Mouse (Mus musculus): ENCODE data around the gene Olfr769. TPM values are rescaled to one million over a fixed set of nuclear protein-coding genes. Genes with fewer than 3 reads are reported as not detected.
"Not testable (repeated sequence)": the region's sequence is repeated elsewhere in the genome, so short reads cannot be mapped to it uniquely, and the experiment has no call there.

Olfr769 gene
- polyA plus RNA-seq, 2 experiments: not detected

- no peak within 1 kb of the TSS for H3K27ac ChIP-seq
- no peaks in the 10 kb centered on the region for H3K36me3 ChIP-seq (replicated peaks; ENCODE audit: control insufficient read depth, insufficient read depth, low read depth)
- 48% methylated on average over 1 of the region's 1 CpGs for WGBS (ENCODE audit: insufficient replicate concordance)
- no peak within 1 kb of the TSS for H3K4me3 ChIP-seq (ENCODE audit: insufficient read depth in 1 of 2, low read depth in 2 of 2, low read length in 2 of 2)
- TF ChIP-seq EP300 (IDR thresholded peaks at IDR 0.05; ENCODE audit: low read depth) (no peak), CTCF (IDR thresholded peaks at IDR 0.05; ENCODE audit: low read depth) (no peak)
- H3K9me3 ChIP-seq (ENCODE audit: control insufficient read depth, low read length): no peaks in the 10 kb centered on the region
- DNase-seq (ENCODE audit: low read depth in 3 of 3, low spot score in 3 of 3) (no peak), ATAC-seq (ENCODE audit: insufficient read depth) (no peak)
- H3K27me3 ChIP-seq (ENCODE audit: control insufficient read depth, insufficient read depth, low read length): no peaks in the 10 kb centered on the region
- H3K4me2 ChIP-seq (ENCODE audit: low read depth): no peak within 1 kb of the TSS
- no peak within 1 kb of the TSS for H3K9ac ChIP-seq (replicated peaks)
- no peaks in the 10 kb centered on the region for H3K4me1 ChIP-seq (replicated peaks; ENCODE audit: control insufficient read depth in 2 of 2, insufficient read depth in 2 of 2, low read length in 1 of 2)
These were observed 18.4 kb downstream of the Olfr769 start, which contains the start of gene Olfr768 for GRCm38 (mm10) chr10:129099275-129099674. TSS of gene Olfr768 (minus strand) at chr10:129099375.

- ATAC-seq (ENCODE audit: insufficient read depth); H3K4me1 ChIP-seq (replicated peaks; ENCODE audit: control insufficient read depth in 2 of 2, insufficient read depth in 2 of 2, low read length in 1 of 2); H3K9ac ChIP-seq (replicated peaks); H3K4me3 ChIP-seq (ENCODE audit: insufficient read depth in 1 of 2, low read depth in 2 of 2, low read length in 2 of 2); H3K4me2 ChIP-seq (ENCODE audit: low read depth); DNase-seq (ENCODE audit: low read depth in 3 of 3, low spot score in 3 of 3); H3K27ac ChIP-seq; H3K9me3 ChIP-seq (ENCODE audit: control insufficient read depth, low read length); H3K36me3 ChIP-seq (replicated peaks; ENCODE audit: control insufficient read depth, insufficient read depth, low read depth); H3K27me3 ChIP-seq (ENCODE audit: control insufficient read depth, insufficient read depth, low read length): not testable (repeated sequence)
These were observed 34.9 kb downstream of the Olfr769 start, which contains the start of gene Olfr767 for GRCm38 (mm10) chr10:129082810-129083209. TSS of gene Olfr767 (minus strand) at chr10:129082910.

- Histone ChIP-seq H3K9ac (replicated peaks) (no peak within 1 kb of the TSS), H3K27me3 (ENCODE audit: control insufficient read depth, insufficient read depth, low read length) (no peaks in the 10 kb centered on the region), H3K4me3 (ENCODE audit: insufficient read depth in 1 of 2, low read depth in 2 of 2, low read length in 2 of 2) (no peak within 1 kb of the TSS), H3K4me1 (replicated peaks; ENCODE audit: control insufficient read depth in 2 of 2, insufficient read depth in 2 of 2, low read length in 1 of 2) (no peaks in the 10 kb centered on the region), H3K27ac (no peak within 1 kb of the TSS), H3K4me2 (ENCODE audit: low read depth) (no peak within 1 kb of the TSS), H3K9me3 (ENCODE audit: control insufficient read depth, low read length) (no peaks in the 10 kb centered on the region), H3K36me3 (replicated peaks; ENCODE audit: control insufficient read depth, insufficient read depth, low read depth) (no peaks in the 10 kb centered on the region)
- 57% methylated on average over 2 of the region's 2 CpGs for WGBS (ENCODE audit: insufficient replicate concordance)
- TF ChIP-seq EP300 (IDR thresholded peaks at IDR 0.05; ENCODE audit: low read depth) (no peak), CTCF (IDR thresholded peaks at IDR 0.05; ENCODE audit: low read depth) (no peak)
- DNase-seq (ENCODE audit: low read depth in 3 of 3, low spot score in 3 of 3) (no peak), ATAC-seq (ENCODE audit: insufficient read depth) (no peak)
These were observed 48.8 kb downstream of the Olfr769 start, which contains the start of gene Olfr766-ps1 for GRCm38 (mm10) chr10:129068877-129069276. TSS of gene Olfr766-ps1 (minus strand) at chr10:129068977.

Other genes starting within 250 kb of the Olfr769 start
- 0.32 and 0.36 TPM in 2 replicates for gene Gdf11, start 226.1 kb downstream of the Olfr769 start, polyA plus RNA-seq (2012; rRNA removed)
- 0.16 and 0.23 TPM in 2 replicates for gene Gdf11, start 226.1 kb downstream of the Olfr769 start, polyA plus RNA-seq (2014; fragmentation: Nextera tagmentation; extraction: Ambion mirVana)
- gene Cd63, start 216.9 kb downstream of the Olfr769 start, polyA plus RNA-seq (2012; rRNA removed): 22.5 and 29.6 TPM in 2 replicates
- gene Cd63, start 216.9 kb downstream of the Olfr769 start, polyA plus RNA-seq (2014; fragmentation: Nextera tagmentation; extraction: Ambion mirVana): 73.0 and 85.0 TPM in 2 replicates
- 12.1 and 12.3 TPM in 2 replicates for gene Rdh5, start 195.0 kb downstream of the Olfr769 start, polyA plus RNA-seq (2012; rRNA removed)
- gene Rdh5, start 195.0 kb downstream of the Olfr769 start, polyA plus RNA-seq (2014; fragmentation: Nextera tagmentation; extraction: Ambion mirVana): 13.6 and 15.8 TPM in 2 replicates
- 67.2 and 95.9 TPM in 2 replicates for gene Bloc1s1, start 193.8 kb downstream of the Olfr769 start, polyA plus RNA-seq (2012; rRNA removed)
- gene Bloc1s1, start 193.8 kb downstream of the Olfr769 start, polyA plus RNA-seq (2014; fragmentation: Nextera tagmentation; extraction: Ambion mirVana): 99.2 and 99.8 TPM in 2 replicates
- 0.09 and 0.19 TPM in 2 replicates for gene Itga7, start 184.0 kb downstream of the Olfr769 start, polyA plus RNA-seq (2012; rRNA removed)
- gene Itga7, start 184.0 kb downstream of the Olfr769 start, polyA plus RNA-seq (2014; fragmentation: Nextera tagmentation; extraction: Ambion mirVana): 0.04 and 0.15 TPM in 2 replicates
- not detected in 2 replicates for gene Mettl7b, start 156.9 kb downstream of the Olfr769 start, polyA plus RNA-seq (2012; rRNA removed)
- gene Mettl7b, start 156.9 kb downstream of the Olfr769 start, polyA plus RNA-seq (2014; fragmentation: Nextera tagmentation; extraction: Ambion mirVana): not detected in 2 replicates
- not detected in 2 replicates for gene Olfr9, start 128.4 kb downstream of the Olfr769 start, polyA plus RNA-seq (2012; rRNA removed)
- gene Olfr9, start 128.4 kb downstream of the Olfr769 start, polyA plus RNA-seq (2014; fragmentation: Nextera tagmentation; extraction: Ambion mirVana): not detected in 2 replicates
- not detected in 2 replicates for gene Olfr763, start 107.1 kb downstream of the Olfr769 start, polyA plus RNA-seq (2012; rRNA removed)
- not detected in 2 replicates for gene Olfr763, start 107.1 kb downstream of the Olfr769 start, polyA plus RNA-seq (2014; fragmentation: Nextera tagmentation; extraction: Ambion mirVana)
- gene Olfr764-ps1, start 78.0 kb downstream of the Olfr769 start, polyA plus RNA-seq (2012; rRNA removed): not detected in 2 replicates
- gene Olfr764-ps1, start 78.0 kb downstream of the Olfr769 start, polyA plus RNA-seq (2014; fragmentation: Nextera tagmentation; extraction: Ambion mirVana): not detected in 2 replicates
- not detected in 2 replicates for gene Olfr765, start 67.9 kb downstream of the Olfr769 start, polyA plus RNA-seq (2012; rRNA removed)
- gene Olfr765, start 67.9 kb downstream of the Olfr769 start, polyA plus RNA-seq (2014; fragmentation: Nextera tagmentation; extraction: Ambion mirVana): not detected in 2 replicates
- gene Olfr766-ps1, start 48.9 kb downstream of the Olfr769 start, polyA plus RNA-seq (2012; rRNA removed): not detected in 2 replicates
- not detected in 2 replicates for gene Olfr766-ps1, start 48.9 kb downstream of the Olfr769 start, polyA plus RNA-seq (2014; fragmentation: Nextera tagmentation; extraction: Ambion mirVana)
- gene Olfr767, start 35.0 kb downstream of the Olfr769 start, polyA plus RNA-seq (2012; rRNA removed): not detected in 2 replicates
- gene Olfr767, start 35.0 kb downstream of the Olfr769 start, polyA plus RNA-seq (2014; fragmentation: Nextera tagmentation; extraction: Ambion mirVana): not detected in 2 replicates
- gene Olfr768, start 18.5 kb downstream of the Olfr769 start, polyA plus RNA-seq (2012; rRNA removed): not detected in 2 replicates
- gene Olfr768, start 18.5 kb downstream of the Olfr769 start, polyA plus RNA-seq (2014; fragmentation: Nextera tagmentation; extraction: Ambion mirVana): not detected in 2 replicates
- not detected in 2 replicates for gene Olfr770, start 21.1 kb upstream of the Olfr769 start, polyA plus RNA-seq (2012; rRNA removed)
- gene Olfr770, start 21.1 kb upstream of the Olfr769 start, polyA plus RNA-seq (2014; fragmentation: Nextera tagmentation; extraction: Ambion mirVana): not detected in 2 replicates
- not detected in 2 replicates for gene Olfr771, start 46.9 kb upstream of the Olfr769 start, polyA plus RNA-seq (2012; rRNA removed)
- not detected in 2 replicates for gene Olfr771, start 46.9 kb upstream of the Olfr769 start, polyA plus RNA-seq (2014; fragmentation: Nextera tagmentation; extraction: Ambion mirVana)
- not detected in 2 replicates for gene Olfr772, start 60.1 kb upstream of the Olfr769 start, polyA plus RNA-seq (2012; rRNA removed)
- gene Olfr772, start 60.1 kb upstream of the Olfr769 start, polyA plus RNA-seq (2014; fragmentation: Nextera tagmentation; extraction: Ambion mirVana): not detected in 2 replicates
- not detected in 2 replicates for gene Olfr773, start 69.6 kb upstream of the Olfr769 start, polyA plus RNA-seq (2012; rRNA removed)
- not detected in 2 replicates for gene Olfr773, start 69.6 kb upstream of the Olfr769 start, polyA plus RNA-seq (2014; fragmentation: Nextera tagmentation; extraction: Ambion mirVana)
- not detected in 2 replicates for gene Olfr774, start 118.3 kb upstream of the Olfr769 start, polyA plus RNA-seq (2012; rRNA removed)
- not detected in 2 replicates for gene Olfr774, start 118.3 kb upstream of the Olfr769 start, polyA plus RNA-seq (2014; fragmentation: Nextera tagmentation; extraction: Ambion mirVana)
- not detected in 2 replicates for gene Olfr775, start 130.6 kb upstream of the Olfr769 start, polyA plus RNA-seq (2012; rRNA removed)
- not detected in 2 replicates for gene Olfr775, start 130.6 kb upstream of the Olfr769 start, polyA plus RNA-seq (2014; fragmentation: Nextera tagmentation; extraction: Ambion mirVana)
- gene Olfr776, start 141.3 kb upstream of the Olfr769 start, polyA plus RNA-seq (2012; rRNA removed): not detected in 2 replicates
- gene Olfr776, start 141.3 kb upstream of the Olfr769 start, polyA plus RNA-seq (2014; fragmentation: Nextera tagmentation; extraction: Ambion mirVana): not detected in 2 replicates
- gene Olfr777, start 153.6 kb upstream of the Olfr769 start, polyA plus RNA-seq (2012; rRNA removed): not detected in 2 replicates
- not detected in 2 replicates for gene Olfr777, start 153.6 kb upstream of the Olfr769 start, polyA plus RNA-seq (2014; fragmentation: Nextera tagmentation; extraction: Ambion mirVana)
- gene Olfr780, start 200.3 kb upstream of the Olfr769 start, polyA plus RNA-seq (2012; rRNA removed): not detected in 2 replicates
- gene Olfr780, start 200.3 kb upstream of the Olfr769 start, polyA plus RNA-seq (2014; fragmentation: Nextera tagmentation; extraction: Ambion mirVana): not detected in 2 replicates
- not detected in 2 replicates for gene Olfr781, start 211.0 kb upstream of the Olfr769 start, polyA plus RNA-seq (2012; rRNA removed)
- gene Olfr781, start 211.0 kb upstream of the Olfr769 start, polyA plus RNA-seq (2014; fragmentation: Nextera tagmentation; extraction: Ambion mirVana): not detected in 2 replicates
- gene Olfr782, start 231.0 kb upstream of the Olfr769 start, polyA plus RNA-seq (2012; rRNA removed): not detected in 2 replicates
- gene Olfr782, start 231.0 kb upstream of the Olfr769 start, polyA plus RNA-seq (2014; fragmentation: Nextera tagmentation; extraction: Ambion mirVana): not detected in 2 replicates